Mouse (Mus musculus): ENCODE results near the gene Tjp2.

DNA sequence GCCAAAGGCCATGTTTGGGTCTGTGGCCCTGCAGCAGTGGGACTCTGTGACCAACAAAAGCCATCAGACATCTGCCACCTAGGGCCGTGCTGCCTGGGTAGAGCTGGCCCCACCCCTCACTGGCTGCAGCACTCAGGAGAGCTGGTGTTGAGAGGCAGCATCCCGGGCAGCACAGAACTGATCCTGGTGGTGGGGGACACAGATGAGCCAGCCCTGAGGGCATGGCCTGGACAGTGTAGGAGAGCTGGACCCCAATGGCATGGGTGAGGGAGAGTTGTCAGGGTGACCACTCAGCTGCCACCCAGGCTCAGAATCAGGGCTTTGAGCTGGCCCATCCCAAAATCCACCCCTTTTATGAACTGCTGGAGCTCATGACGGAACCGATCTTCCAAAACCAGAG lies 87.4 kb downstream of the Tjp2 start:
- TF ChIP-seq CTCF (IDR thresholded peaks at IDR 0.05; ENCODE audit: borderline replicate concordance, extremely low read depth, insufficient read depth, insufficient read length), result no peak
- no peak for TF ChIP-seq POLR2A (IDR thresholded peaks at IDR 0.05; ENCODE audit: borderline replicate concordance, extremely low read depth, insufficient read depth, insufficient read length, poor library complexity, severe bottlenecking)
